Mouse (Mus musculus): Measurements from ENCODE around the gene Pum2.

The Pum2 gene

DNA sequence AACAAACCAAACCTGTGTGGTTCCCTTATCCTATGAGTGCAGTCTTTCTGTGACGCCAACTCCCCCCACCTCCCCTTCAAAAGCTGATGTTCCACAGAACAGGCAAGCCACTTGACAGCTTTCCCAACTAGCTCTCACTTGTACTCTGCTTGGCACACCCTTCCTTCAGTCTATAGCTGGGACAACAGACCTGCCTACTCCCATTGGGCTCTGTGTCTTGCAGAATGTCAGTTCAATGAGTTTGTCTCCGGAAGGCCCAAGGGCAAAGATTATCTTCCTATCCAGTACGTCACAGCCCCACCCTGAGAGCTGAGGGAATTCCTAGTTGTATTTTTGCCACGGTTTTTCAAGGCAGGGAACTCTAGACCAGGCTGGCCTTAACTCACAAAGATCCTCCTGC lies 85.2 kb downstream of the Pum2 start:
- DNase-seq (ENCODE audit: low read depth, low spot score), result no peak

DNA sequence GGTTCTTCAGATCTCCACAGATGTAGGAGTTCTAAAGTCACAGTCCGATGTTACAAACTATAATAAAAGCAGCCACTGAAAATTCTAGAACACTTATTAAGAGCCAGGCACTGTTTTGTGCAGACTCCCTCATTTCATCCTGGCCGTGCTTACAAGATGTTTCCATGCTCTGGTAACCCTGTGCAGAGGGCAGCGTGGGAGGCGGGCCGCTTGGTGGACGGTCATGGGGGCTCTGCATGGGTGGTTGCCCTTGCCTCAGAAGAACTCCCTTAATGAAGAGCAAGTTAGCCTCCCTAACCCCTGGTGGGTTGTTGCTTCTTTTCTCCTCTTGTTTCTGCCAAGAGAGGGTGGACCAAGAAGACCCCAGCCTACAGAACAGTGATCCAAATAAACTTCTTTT lies 85.8 kb downstream of the Pum2 start:
- no peak for DNase-seq (ENCODE audit: low read depth, low spot score)

DNA sequence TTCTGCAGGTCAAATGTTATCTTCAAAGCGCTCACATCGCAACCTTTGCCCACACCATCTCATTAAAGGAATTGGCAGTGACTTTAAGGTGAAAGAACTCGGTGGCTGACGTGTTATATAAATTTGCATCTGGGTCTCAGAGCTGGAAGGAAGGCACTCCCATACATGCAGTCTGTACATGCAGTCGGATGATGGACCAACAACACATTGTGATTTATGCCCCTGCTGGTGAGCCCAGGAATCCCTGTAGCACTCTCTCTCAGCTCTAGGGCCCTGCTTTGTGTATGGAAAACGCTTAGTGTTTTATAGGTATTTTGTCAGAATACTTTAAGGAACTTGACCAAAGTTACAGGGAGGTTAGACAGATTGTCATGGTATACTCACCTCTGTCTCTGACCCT lies 86.6 kb downstream of the Pum2 start:
- DNase-seq (ENCODE audit: low read depth, low spot score), result no peak

DNA sequence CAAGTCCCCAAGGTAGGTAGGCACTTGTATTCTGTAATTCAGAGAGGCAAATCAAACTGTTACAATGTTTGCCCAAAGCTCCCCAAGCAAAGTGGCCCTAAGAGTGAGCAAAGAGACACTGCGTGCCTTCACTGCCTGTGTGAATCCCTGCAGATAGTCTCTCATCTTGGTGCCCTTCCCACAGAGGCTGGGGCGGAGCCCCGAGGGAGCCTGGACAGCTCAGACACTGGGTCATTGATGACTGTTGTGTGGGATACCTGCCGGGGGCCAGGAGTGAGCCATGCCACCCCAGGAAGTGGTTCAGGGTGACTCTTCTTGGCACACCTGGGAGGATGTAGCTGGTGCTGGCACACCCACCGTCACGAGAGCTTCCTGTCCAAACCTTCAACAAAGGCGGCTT lies 87.1 kb downstream of the Pum2 start:
- DNase-seq (ENCODE audit: low read depth, low spot score), result no peak

DNA sequence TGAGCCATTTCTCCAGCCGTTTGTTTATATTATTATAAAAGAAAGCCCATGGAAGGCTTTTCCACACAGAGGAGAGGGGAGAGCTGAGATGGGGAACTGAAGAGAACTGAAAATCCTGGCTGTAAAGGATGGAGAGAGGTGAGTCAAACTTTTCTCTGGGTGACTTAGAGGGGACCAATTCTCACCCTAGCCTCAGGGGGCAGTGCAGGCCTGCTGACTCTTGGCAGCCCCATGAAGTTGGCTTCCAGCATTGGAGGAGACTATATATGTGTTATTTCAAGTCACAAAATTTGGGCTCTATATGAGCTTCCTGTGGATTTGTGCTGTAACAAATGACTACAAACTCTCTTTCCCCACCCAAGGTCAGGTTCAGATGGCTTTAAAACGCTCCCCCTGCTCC lies 88.7 kb downstream of the Pum2 start:
- DNase-seq (ENCODE audit: low read depth, low spot score), result no peak

DNA sequence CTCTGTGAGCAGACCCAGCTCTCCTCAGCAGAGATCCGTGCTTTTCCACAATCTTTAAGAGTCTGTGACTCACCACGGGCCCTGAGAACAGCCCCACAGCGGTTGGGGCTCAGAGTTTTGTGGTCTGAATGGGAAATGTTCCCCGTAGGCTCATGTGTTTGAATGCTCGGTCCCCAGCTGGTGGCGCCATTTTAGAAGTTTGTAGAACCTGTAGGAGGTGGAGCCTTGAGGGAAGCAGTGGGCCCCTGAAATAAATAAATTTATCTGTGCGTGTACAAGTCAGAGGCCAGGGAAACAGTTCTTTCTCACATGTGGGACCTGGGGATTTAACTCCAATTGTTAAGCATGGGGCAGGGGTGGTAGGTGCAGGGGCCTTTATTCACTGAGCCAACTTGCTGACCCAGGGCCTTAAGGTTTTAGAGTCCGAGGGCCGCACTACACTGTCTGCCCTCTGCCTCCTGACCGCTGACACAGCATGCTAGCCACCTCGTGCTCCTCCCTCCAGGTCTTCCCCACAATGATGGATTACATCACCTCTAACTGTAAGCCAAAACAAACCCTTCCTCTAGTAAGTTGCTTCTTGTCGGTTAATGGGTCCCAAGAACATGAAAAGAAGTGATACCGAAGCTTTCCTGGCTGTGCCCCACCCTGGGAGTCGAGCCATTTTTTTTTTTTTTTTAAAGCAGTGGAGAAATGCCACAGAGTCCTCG lies 90.4 kb downstream of the Pum2 start:
- DNase-seq (ENCODE audit: low read depth, low spot score), result no peak

DNA sequence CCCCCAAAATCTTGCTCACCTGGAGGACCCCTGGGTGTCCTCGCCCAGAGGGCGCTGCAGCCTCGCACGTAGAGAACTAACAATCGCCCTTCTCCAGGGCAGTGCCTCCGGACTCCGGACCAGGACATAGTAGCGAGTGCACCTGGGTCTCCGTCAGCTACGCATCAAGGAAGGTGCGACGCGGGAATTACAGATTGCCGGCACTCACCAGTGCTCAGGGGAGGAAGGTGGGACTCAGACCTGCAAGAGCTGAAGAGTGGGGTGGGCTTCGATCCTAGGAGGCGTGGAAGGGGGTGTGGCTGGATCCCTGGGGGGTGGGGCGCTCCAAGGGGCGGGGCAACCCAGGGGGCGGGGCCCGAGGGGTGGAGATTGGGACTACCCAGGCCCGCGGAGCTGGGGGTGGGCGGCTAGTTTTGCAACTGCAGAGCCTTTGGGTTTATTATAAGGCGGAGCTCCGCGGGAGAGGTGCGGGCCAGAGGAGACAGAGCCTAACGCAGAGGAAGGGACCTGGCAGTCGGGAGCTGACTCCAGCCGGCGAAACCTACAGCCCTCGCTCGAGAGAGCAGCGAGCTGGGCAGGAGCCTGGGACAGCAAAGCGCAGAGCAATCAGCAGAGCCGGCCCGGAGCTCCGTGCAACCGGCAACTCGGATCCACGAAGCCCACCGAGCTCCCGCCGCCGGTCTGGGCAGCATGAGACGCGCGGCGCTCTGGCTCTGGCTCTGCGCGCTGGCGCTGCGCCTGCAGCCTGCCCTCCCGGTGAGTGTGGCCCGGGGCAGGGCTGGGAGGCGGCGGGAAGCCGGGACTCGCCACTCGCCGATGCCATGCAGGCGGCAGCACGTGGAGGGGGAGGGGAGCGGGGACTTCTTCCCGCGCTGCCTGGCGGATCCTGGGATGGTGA lies 97.3 kb downstream of the Pum2 start, which contains the start of gene Sdc1:
Sdc1 (plus strand) TSS at position 378 of the 898 bp plus-strand sequence.
- peak; percentile 90 for DNase-seq (ENCODE audit: low read depth, low spot score)

DNA sequence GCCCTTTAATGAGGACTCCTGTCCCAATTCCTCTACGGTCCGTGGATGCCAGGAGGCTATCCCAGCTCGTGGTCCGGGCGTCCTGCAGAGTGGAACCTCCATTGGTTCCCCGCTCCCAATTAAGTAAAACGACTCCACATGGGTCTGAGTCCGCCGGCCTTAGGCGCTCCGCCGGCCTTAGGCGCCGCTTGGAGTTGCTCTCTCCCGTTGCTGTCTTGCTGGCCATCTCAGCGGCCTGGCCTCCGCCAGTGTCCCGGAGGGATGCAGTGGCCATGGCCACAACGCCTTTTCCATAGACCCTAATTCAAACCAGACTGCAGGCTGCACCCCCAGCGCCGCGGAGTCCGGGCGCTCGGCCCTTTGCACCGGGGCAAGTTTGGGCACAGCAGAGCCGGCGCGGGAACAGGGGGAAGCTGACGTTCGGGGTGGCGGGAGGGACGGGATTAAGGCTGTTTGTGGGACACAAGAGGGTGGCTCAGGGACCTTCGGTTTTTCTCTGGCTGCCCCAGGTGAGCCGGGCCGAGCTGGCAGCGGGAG lies 98.0 kb downstream of the Pum2 start:
- DNase-seq (ENCODE audit: low read depth, low spot score), result peak; percentile 49

DNA sequence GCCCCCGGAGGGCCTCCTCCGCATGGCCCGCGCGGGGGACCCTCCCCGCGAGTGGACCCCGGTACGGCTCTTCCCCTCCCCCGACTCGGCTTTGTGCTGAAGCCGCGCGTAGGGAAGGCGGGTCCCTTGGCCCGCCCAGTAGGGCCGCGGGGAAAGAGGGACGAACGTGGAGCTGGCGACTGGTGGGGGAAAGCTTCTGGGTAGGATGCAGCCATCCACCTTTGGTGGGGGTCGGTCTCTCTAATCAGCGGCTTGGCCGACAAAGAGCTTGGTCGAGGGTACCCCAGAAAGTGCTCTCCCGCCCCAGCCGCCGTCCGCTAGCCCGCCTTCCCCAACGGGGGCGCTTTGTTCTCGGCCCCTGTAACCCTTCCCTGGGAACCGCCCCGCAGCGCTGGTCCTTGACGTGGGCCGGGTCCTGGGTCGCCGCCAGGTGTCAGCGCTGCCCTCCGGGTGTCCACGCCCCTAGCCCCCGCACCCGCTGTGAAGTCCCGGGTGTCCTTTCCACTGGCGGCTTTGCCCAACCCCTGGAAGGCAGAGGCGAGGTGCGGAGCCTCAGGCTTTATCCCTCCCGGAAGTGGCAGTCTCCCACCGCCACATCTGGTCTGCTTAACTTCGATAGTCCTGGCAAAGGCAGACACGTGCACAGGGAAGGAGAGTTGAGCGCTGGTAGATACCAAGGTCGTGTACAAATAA lies 98.7 kb downstream of the Pum2 start:
- peak; percentile 68 for DNase-seq (ENCODE audit: low read depth, low spot score)

DNA sequence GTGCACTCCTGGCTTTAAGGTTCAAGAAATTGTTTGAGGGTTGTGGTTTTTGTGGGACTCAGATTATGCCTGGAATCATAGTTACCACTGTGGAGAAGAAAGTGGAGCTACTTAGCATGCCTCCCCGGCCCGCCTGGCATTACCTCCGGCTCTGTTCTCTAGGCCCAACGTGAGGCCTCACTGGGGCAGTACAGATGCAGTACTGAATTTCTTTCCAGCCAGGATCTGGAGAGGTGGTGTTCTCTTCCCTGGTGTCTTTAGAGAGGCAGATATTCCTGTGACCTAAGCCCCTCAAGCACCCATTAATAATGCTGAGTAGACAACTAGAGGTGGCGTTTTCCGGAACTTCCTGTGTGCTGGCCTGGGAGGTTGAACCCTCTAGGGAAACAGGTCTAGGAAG lies 99.4 kb downstream of the Pum2 start:
- no peak for DNase-seq (ENCODE audit: low read depth, low spot score)

DNA sequence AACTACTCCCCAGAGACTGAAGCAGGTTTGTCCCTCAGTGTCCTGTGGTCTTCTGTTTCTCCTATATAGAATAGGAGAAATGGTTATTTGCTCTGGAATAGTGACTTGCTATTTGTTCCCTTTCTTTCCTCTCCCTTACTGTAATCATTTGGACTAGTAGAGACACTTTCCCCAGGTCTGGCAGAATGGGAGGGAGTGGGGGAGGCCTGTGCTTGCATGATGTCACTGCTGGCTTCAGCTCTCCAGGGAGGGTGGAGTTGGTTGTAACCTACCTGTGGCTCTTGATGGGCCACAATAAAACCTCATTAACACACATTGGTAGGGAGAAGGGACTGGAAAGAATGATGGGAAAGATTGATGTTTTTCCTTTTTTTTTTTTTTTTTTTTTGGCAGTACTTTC lies 100.2 kb downstream of the Pum2 start:
- no peak for DNase-seq (ENCODE audit: low read depth, low spot score)

DNA sequence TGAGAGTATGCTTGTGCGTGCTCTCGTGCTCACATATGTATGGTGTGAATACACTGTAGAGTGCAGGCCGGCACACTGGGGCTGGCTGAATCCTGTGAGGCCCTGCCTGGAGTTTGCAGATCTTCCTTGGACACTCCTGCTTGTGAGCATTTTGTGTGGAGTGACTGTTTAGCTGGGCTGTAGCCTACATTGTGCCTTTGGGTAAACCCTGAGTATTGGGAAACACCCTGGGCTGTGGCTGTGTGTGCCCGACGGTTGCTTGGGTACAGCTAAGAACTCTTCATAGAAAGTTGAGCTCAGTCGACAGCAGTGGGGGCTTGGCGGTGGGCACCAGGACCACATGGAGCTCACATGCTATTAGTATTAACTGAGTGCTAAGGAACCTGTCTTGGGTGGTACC lies 102.3 kb downstream of the Pum2 start:
- DNase-seq (ENCODE audit: low read depth, low spot score), result no peak

DNA sequence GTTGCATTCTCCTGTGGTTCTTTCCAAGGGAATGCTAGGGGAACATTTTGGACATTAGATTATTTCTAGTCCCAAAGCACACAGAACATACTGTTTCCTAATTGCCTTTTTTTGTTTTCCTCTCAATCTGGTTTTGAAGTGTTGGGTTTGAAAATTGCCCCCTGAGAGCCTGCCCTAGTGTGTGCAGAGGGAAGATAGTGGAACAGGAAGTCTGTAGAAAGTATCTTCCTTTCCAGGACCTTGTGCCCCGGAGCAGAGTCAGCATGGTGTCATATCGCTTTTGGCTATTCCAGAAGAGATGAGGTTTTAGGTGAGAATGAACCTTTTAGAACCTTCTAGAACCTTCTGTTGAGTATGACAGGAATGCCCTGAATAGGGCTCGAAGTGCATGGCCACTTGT lies 102.8 kb downstream of the Pum2 start:
- DNase-seq (ENCODE audit: low read depth, low spot score), result no peak

DNA sequence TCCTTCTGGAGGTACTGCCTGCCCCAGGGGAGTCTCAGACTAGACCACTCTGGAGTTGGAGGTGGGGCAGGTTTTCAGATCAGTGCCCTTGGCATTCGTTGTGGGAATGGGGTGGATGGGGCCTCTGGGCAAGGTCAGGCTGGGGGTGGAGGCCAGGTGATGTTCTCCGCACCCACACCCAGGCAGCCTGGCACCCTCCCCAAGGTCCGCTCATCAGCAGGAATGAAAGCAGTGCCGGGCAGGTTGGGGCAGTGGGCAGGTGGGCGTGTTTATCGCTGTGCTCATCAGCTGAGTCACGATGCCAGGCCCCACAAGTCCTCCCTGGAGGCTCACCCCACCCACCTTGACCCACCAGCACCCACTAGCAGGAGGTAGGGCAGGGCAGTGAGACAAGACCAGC lies 104.2 kb downstream of the Pum2 start:
- no peak for DNase-seq (ENCODE audit: low read depth, low spot score)

DNA sequence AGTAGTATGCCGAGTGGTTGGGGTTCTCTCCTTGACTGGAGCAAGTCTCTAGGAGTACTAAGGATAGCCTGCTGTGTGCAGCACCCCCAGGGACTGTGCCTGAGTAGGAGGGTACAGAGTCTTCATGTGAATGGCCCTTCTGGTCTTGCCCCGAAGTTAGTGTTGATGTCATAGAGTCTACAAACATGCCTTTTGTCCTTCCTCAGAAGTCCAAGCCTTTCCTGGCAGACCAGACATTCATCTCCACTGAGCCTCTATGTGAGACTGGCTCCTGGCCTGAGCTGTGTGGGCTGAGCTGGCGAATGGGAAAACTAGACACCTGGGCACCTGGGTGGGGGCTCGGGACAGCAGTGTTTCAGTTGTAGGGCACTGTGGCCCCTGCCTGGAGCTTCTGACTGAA lies 105.9 kb downstream of the Pum2 start:
- DNase-seq (ENCODE audit: low read depth, low spot score), result no peak

DNA sequence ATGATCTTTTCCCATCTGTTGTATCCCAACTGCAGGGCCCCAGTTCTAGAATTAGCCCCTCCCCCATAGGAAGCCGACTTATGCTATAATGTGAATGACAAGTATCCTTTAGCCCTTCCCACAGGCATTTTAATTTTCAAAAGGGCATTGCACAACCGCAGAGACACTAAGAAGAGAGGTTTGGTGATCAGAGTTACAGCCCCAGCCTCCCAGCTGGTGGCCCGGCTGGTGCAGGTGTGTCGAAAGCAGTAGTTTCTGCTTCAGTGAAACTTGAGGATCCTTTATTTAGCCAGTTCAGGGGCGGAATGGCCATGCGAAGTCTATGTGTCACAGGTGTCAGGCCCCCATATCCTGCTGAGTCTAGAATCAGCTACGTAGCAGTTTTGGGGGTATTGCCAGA lies 107.2 kb downstream of the Pum2 start:
- DNase-seq (ENCODE audit: low read depth, low spot score), result no peak

DNA sequence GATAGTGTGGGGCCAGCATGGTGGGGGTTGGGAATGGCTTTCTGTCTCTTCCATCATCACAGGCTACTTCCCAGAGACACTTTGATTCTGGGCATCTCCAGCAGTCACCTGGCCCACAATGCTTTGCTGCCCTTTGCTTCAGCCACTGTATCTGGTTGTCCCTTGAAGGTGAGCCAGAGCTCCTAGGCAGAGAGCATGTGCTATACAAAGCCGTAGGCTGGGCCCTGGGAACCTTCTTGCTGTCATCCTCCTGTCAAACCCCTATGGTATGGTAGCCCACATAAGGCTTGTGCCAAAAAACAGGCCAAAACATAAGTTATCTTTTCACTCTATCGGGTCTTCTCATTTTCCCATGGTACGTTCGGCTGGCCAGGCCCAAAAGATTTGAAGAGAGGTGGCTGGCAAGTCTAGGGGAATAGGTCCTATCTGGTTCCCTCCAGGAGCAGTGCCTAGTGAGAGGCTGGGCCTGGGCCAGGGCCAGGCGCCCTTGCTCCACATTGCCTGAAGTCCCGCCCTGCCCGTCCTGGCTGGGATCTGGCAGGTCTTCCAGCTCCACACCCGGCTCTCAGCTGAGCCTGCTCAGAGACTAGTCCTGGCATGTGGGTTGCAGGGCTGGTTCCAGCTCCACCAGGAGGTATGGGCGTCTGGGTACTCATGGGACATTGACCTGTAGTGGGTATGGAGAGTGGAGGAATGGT lies 107.9 kb downstream of the Pum2 start:
- no peak for DNase-seq (ENCODE audit: low read depth, low spot score)

DNA sequence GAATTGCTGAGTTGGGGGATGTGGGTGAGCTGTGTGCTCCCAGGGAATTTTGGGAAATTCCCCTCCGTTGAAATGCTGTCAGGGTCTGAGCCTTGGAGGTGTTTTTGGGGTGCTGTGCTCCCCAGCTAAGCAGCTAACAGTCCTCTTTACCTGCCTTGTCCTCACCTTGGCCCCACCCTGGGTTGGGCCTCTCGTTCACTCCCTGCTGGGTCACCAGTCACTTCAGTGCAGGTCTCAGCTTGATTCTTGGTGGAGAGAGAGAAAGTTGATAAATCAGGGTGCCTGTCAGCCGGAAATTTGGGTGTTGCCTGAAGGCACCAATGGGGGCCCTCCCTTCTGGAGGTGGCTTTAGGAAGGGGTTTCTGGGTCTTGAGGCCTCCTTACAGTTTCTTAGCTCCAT lies 108.6 kb downstream of the Pum2 start:
- no peak for DNase-seq (ENCODE audit: low read depth, low spot score)

DNA sequence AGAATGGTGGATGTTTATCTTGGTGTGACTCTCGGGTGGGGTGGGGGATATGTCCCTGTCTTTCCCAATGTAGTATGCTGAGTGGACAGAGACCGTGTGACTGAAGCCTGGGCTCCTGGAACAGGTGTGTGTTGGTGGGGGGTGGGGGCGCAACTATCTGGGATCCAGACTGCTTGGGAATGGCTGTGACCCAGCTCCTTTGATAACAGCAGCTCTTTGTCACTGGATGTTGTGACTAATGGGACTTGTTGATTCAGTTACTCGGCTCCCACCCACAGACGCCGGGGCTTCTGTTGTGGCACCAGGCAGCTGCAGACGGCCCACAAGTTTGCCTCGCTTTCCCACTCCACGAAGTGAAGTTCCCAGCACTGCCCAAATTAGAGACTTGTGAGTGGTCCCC lies 110.3 kb downstream of the Pum2 start:
- no peak for DNase-seq (ENCODE audit: low read depth, low spot score)

DNA sequence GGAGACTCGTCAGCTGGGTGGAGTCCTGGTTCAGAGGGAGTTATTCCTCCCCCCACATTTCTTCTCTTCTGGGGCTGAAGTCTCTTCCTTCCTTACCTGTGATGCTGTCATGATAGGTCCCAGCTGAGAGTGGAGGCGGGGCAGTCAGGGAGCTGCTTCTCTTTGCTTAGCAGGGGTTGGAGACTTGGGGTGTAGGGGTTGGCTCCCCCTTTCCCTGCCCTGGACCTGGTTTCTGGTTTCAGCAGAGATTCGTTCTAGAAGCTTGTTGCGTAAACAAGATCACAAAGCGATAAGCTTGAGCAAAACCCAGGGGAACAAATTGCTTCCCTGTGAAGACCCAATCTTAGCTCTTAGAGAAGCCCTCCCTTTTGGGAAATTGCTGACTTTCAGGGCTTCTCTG lies 112.5 kb downstream of the Pum2 start:
- no peak for DNase-seq (ENCODE audit: low read depth, low spot score)

DNA sequence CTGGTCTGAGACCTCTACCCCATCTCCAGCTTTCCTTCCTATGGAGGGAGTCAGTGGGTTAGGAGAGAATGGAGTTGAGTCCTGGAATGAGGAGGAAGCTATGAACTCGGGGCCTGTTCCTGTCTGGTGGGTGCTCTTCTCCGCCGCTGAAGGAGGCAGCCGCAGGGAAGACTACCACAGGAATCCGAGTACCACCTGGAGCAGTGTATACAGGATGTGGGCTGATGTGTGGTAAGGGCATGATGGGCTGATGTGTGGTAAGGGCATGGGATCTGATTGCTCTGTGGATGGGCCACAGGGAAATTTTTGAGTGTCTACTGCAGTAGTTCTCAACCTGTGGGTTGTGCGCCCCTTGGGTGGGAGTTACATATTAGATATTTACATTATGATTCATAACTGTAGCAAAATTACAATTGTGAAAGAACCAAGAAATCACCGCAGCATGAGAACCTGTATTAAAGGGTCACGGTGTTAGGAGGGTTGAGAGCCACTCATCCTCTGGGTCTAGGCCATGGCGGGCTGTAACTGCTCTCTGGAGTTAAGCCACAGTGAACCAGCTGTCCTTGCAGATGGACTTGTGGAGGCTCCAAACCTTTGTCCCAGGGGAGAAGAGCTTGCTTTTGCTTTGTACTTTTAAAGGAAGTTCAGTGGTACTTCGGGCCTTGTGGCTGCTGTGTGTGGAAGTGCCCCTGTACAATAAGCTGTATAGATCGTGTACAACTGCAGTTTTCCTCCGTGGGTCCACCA lies 113.2 kb downstream of the Pum2 start:
- DNase-seq (ENCODE audit: low read depth, low spot score), result no peak
